Mouse (Mus musculus) lung, embryonic 15.5 days (tissue): ENCODE results near the gene Hdac5. TPM values are rescaled to one million over a fixed set of nuclear protein-coding genes. Genes with fewer than 3 reads are reported as not detected.

Experiments used
- ATAC-seq: fragments of 200-750 bp; cut with Nextera tagmentation; 2 replicates; pipeline ENCODE4 v1.8.0; 2017; ENCODE audit warnings: moderate number of reproducible peaks, borderline replicate concordance; ENCODE audit not compliant: low FRiP score, low TSS enrichment; ENCODE audit errors: extremely low read depth
- H3K27ac ChIP-seq: fragments of 300-500 bp; sonication (generic); 2 replicates; pipeline ENCODE4 v1.5.1; 2015; ENCODE audit warnings: moderate library complexity, mild to moderate bottlenecking, inconsistent platforms
- H3K27me3 ChIP-seq: fragments of 300-500 bp; sonication (generic); 2 replicates; pipeline ENCODE4 v1.6.1; 2015; ENCODE audit warnings: inconsistent platforms
- H3K36me3 ChIP-seq: fragments of 300-500 bp; sonication (generic); 2 replicates; pipeline ENCODE4 v1.6.1; 2015; ENCODE audit warnings: inconsistent platforms
- H3K4me1 ChIP-seq: fragments of 300-500 bp; sonication (generic); 2 replicates; pipeline ENCODE4 v1.6.1; 2015; ENCODE audit warnings: inconsistent platforms
- H3K4me2 ChIP-seq: fragments of 300-500 bp; sonication (generic); 2 replicates; pipeline ENCODE4 v1.6.1; 2015; ENCODE audit warnings: inconsistent platforms, mild to moderate bottlenecking, moderate library complexity
- H3K4me3 ChIP-seq: fragments of 300-500 bp; sonication (generic); 2 replicates; pipeline ENCODE4 v1.5.1; 2015; ENCODE audit warnings: mild to moderate bottlenecking, inconsistent platforms
- H3K9ac ChIP-seq: fragments of 300-500 bp; sonication (generic); 2 replicates; pipeline ENCODE4 v1.6.1; 2015; ENCODE audit warnings: inconsistent platforms
- H3K9me3 ChIP-seq: fragments of 300-500 bp; sonication (generic); 2 replicates; pipeline ENCODE4 v1.6.1; 2016; ENCODE audit warnings: inconsistent platforms
- WGBS: fragments of 180-500 bp; shearing (Covaris S2); methylation state at CpG from one replicate; pipeline ENCODE4 v1.1.7; 2015; 5-methylcytosine and 5-hydroxymethylcytosine counted together
- polyA plus RNA-seq: library from polyadenylated mRNA; unstranded; fragments of >200 nt; fragmentation: Nextera tagmentation; extraction: Ambion mirVana; gene quantifications from 2 replicates; pipeline ENCODE4 v1.2.1, GENCODE M21; 2015

Hdac5 gene
- polyA plus RNA-seq, 1 experiment from 2014 or later = 76.7 TPM

- no peaks in the 10 kb centered on the region for H3K9me3 ChIP-seq
- peak overlapping the region; percentile 85 for H3K4me3 ChIP-seq
- no peaks in the 10 kb centered on the region for H3K36me3 ChIP-seq
- H3K4me1 ChIP-seq = peaks cover 50% of the 10 kb centered on the region
- H3K4me2 ChIP-seq = peak overlapping the region; percentile 90
- peak overlapping the region; percentile 82 for H3K9ac ChIP-seq
- WGBS = under 1% methylated on average over 38 of the region's 47 CpGs
- ATAC-seq = peak; percentile 48
- H3K27ac ChIP-seq = peak overlapping the region; percentile 65
- no peaks in the 10 kb centered on the region for H3K27me3 ChIP-seq
Observed at GRCm38 (mm10) chr11:102229331-102229953, 524 bp downstream of the Hdac5 start.

- Histone ChIP-seq H3K9me3 (no peaks in the 10 kb centered on the region), H3K4me1 (peaks cover 56% of the 10 kb centered on the region), H3K27me3 (no peaks in the 10 kb centered on the region), H3K36me3 (no peaks in the 10 kb centered on the region), H3K4me3 (peak overlapping the region; percentile 85), H3K9ac (peak overlapping the region; percentile 82; the same call in 1 of the 2 replicates), H3K4me2 (peak overlapping the region; percentile 90), H3K27ac (no peak overlapping the region)
- 16% methylated on average over 7 of the region's 7 CpGs for WGBS
- ATAC-seq = no peak
Observed at GRCm38 (mm10) chr11:102228646-102229268, 1.2 kb downstream of the Hdac5 start.

- no peak for ATAC-seq
- H3K4me3 ChIP-seq = peak overlapping the region; percentile 85
- WGBS = 28% methylated on average over 9 of the region's 9 CpGs
- H3K4me2 ChIP-seq = peak overlapping the region; percentile 90
- no peaks in the 10 kb centered on the region for H3K9me3 ChIP-seq
- peaks cover 61% of the 10 kb centered on the region for H3K4me1 ChIP-seq
- H3K36me3 ChIP-seq = no peaks in the 10 kb centered on the region
- H3K9ac ChIP-seq = no peak overlapping the region
- H3K27me3 ChIP-seq = no peaks in the 10 kb centered on the region
- no peak overlapping the region for H3K27ac ChIP-seq
Observed at GRCm38 (mm10) chr11:102228191-102228545, 1.8 kb downstream of the Hdac5 start.

GRCm38 (mm10) chr11:102227270-102228190 is 2.4 kb downstream of the Hdac5 start:
- ATAC-seq = no peak

GRCm38 (mm10) chr11:102226067-102226978 is 3.6 kb downstream of the Hdac5 start:
- no peak for ATAC-seq
- Histone ChIP-seq H3K4me1 (peaks cover 73% of the 10 kb centered on the region), H3K9ac (no peak overlapping the region), H3K27ac (peak overlapping the region; percentile 20; the same call in 1 of the 2 replicates), H3K36me3 (no peaks in the 10 kb centered on the region), H3K4me3 (no peak overlapping the region), H3K4me2 (0 out of 2 replicates have a peak overlapping the region, but pooled peaks have one; percentile 90), H3K9me3 (no peaks in the 10 kb centered on the region), H3K27me3 (no peaks in the 10 kb centered on the region)
- 66% methylated on average over 12 of the region's 12 CpGs for WGBS

More at GRCm38 (mm10) chr11:102227270-102228190, 2.4 kb downstream of the Hdac5 start:
- H3K27me3 ChIP-seq = no peaks in the 10 kb centered on the region
- no peaks in the 10 kb centered on the region for H3K9me3 ChIP-seq
- 24% methylated on average over 12 of the region's 12 CpGs for WGBS
- no peak overlapping the region for H3K9ac ChIP-seq
- 0 out of 2 replicates have a peak overlapping the region, but pooled peaks have one; percentile 24 for H3K27ac ChIP-seq
- H3K36me3 ChIP-seq = no peaks in the 10 kb centered on the region
- H3K4me2 ChIP-seq = peak overlapping the region; percentile 90
- H3K4me1 ChIP-seq = peaks cover 66% of the 10 kb centered on the region
- H3K4me3 ChIP-seq = peak overlapping the region; percentile 85

- Histone ChIP-seq H3K9ac (no peak overlapping the region), H3K4me3 (no peak overlapping the region; the same call in 1 of the 2 replicates)
Observed at GRCm38 (mm10) chr11:102225221-102225620, 4.7 kb downstream of the Hdac5 start.

GRCm38 (mm10) chr11:102224686-102225085 is 5.3 kb downstream of the Hdac5 start:
- no peak for ATAC-seq
- H3K4me1 ChIP-seq = peaks cover 86% of the 10 kb centered on the region
- H3K27me3 ChIP-seq = no peaks in the 10 kb centered on the region
- peak overlapping the region; percentile 11; the same call in 1 of the 2 replicates for H3K4me3 ChIP-seq
- H3K36me3 ChIP-seq = no peaks in the 10 kb centered on the region
- H3K9ac ChIP-seq = no peak overlapping the region
- 6% methylated on average over 22 of the region's 22 CpGs for WGBS
- H3K4me2 ChIP-seq = peak overlapping the region; percentile 51
- no peaks in the 10 kb centered on the region for H3K9me3 ChIP-seq
- H3K27ac ChIP-seq = 0 out of 2 replicates have a peak overlapping the region, but pooled peaks have one; percentile 20

More at GRCm38 (mm10) chr11:102225221-102225620, 4.7 kb downstream of the Hdac5 start:
- ATAC-seq = no peak
- Histone ChIP-seq H3K4me2 (no peak overlapping the region), H3K4me1 (peaks cover 81% of the 10 kb centered on the region), H3K9me3 (no peaks in the 10 kb centered on the region), H3K36me3 (no peaks in the 10 kb centered on the region), H3K27ac (peak overlapping the region; percentile 20; the same call in 1 of the 2 replicates), H3K27me3 (no peaks in the 10 kb centered on the region)
- 50% methylated on average over 5 of the region's 5 CpGs for WGBS

- H3K4me1 ChIP-seq = peaks cover 85% of the 10 kb centered on the region
- no peak overlapping the region for H3K4me3 ChIP-seq
- H3K36me3 ChIP-seq = no peaks in the 10 kb centered on the region
- no peaks in the 10 kb centered on the region for H3K9me3 ChIP-seq
- WGBS = 25% methylated on average over 6 of the region's 6 CpGs
- no peak overlapping the region for H3K27ac ChIP-seq
- ATAC-seq = no peak
- no peak overlapping the region for H3K9ac ChIP-seq
- no peaks in the 10 kb centered on the region for H3K27me3 ChIP-seq
- H3K4me2 ChIP-seq = no peak overlapping the region
Observed at GRCm38 (mm10) chr11:102223166-102223565, 6.8 kb downstream of the Hdac5 start.

- WGBS = 65% methylated on average over 8 of the region's 8 CpGs
- peaks cover 85% of the 10 kb centered on the region for H3K4me1 ChIP-seq
- H3K9me3 ChIP-seq = no peaks in the 10 kb centered on the region
- no peak overlapping the region for H3K9ac ChIP-seq
- H3K27me3 ChIP-seq = no peaks in the 10 kb centered on the region
- no peak overlapping the region for H3K4me3 ChIP-seq
- no peak overlapping the region for H3K27ac ChIP-seq
- ATAC-seq = no peak
- H3K4me2 ChIP-seq = no peak overlapping the region
- no peaks in the 10 kb centered on the region for H3K36me3 ChIP-seq
Observed at GRCm38 (mm10) chr11:102221954-102222351, 8.0 kb downstream of the Hdac5 start.

- H3K4me3 ChIP-seq = no peak overlapping the region
- H3K9ac ChIP-seq = no peak overlapping the region
- ATAC-seq = no peak
- no peak overlapping the region for H3K27ac ChIP-seq
- 71% methylated on average over 8 of the region's 8 CpGs for WGBS
- H3K27me3 ChIP-seq = no peaks in the 10 kb centered on the region
- H3K4me1 ChIP-seq = peaks cover 85% of the 10 kb centered on the region
- no peak overlapping the region for H3K4me2 ChIP-seq
- no peaks in the 10 kb centered on the region for H3K36me3 ChIP-seq
- H3K9me3 ChIP-seq = no peaks in the 10 kb centered on the region
Observed at GRCm38 (mm10) chr11:102221243-102221953, 8.6 kb downstream of the Hdac5 start.
